Mouse (Mus musculus) megakaryocyte, embryonic 14.5 days (primary cell): ENCODE measurements at regions not wholly inside any gene's neighbourhood (a gene's known extent, or its start where the extent isn't known, plus 50 kb on each side); places are given as distances from the start of the nearest gene placed in this dataset.
"Not testable (repeated sequence)": the region's sequence is repeated elsewhere in the genome, so short reads cannot be mapped to it uniquely, and the experiment has no call there.

ENCODE experiments used
- H3K27me3 ChIP-seq: replicated peaks from 2 replicates; pipeline ENCODE3; 2012; ENCODE audit warnings: inconsistent platforms
- H3K36me3 ChIP-seq: replicated peaks from 2 replicates; pipeline ENCODE3; 2012; ENCODE audit warnings: low read length, inconsistent platforms, mixed read lengths
- H3K4me1 ChIP-seq: 2 replicates; pipeline ENCODE4 v1.6.1; 2012; ENCODE audit warnings: inconsistent platforms
- H3K4me3 ChIP-seq: replicated peaks from 2 replicates; pipeline ENCODE3; 2012; ENCODE audit warnings: moderate library complexity, mild to moderate bottlenecking, inconsistent platforms
- H3K9me3 ChIP-seq: 2 replicates; pipeline ENCODE4 v1.6.1; 2012; ENCODE audit warnings: inconsistent platforms
- FLI1 ChIP-seq: IDR thresholded peaks from 2 replicates; pipeline ENCODE4 v1.6.1; 2012; ENCODE audit warnings: low read length, inconsistent platforms, mixed read lengths
- GATA1 ChIP-seq: IDR thresholded peaks from 3 replicates; pipeline ENCODE4 v1.6.1; 2012; ENCODE audit warnings: mixed read lengths, low read length, inconsistent platforms, borderline replicate concordance

- not testable (repeated sequence) for H3K4me1 ChIP-seq, H3K9me3 ChIP-seq, H3K27me3 ChIP-seq, H3K4me3 ChIP-seq, H3K36me3 ChIP-seq
Observed at GRCm38 (mm10) chr1:23316288-23316687, 81.3 kb downstream of the Ogfrl1 start.

- H3K4me3 ChIP-seq, H3K27me3 ChIP-seq, H3K4me1 ChIP-seq, H3K36me3 ChIP-seq, H3K9me3 ChIP-seq: not testable (repeated sequence)
Observed at GRCm38 (mm10) chr1:23314863-23315262, 82.7 kb downstream of the Ogfrl1 start.

GRCm38 (mm10) chr1:23292718-23293117, 104.9 kb downstream of the Ogfrl1 start:
- no peak for TF ChIP-seq GATA1
- no peak for TF ChIP-seq FLI1
- Histone ChIP-seq H3K9me3 (no peaks in the 10 kb centered on the region), H3K4me3 (no peak overlapping the region)

GRCm38 (mm10) chr1:23286741-23287140, 110.8 kb downstream of the Ogfrl1 start:
- no peaks in the 10 kb centered on the region for H3K9me3 ChIP-seq
- no peaks in the 10 kb centered on the region for H3K27me3 ChIP-seq
- H3K4me1 ChIP-seq, result peaks cover 3% of the 10 kb centered on the region; the same call in 1 of the 2 replicates
- no peak overlapping the region for H3K4me3 ChIP-seq
- H3K36me3 ChIP-seq, result no peaks in the 10 kb centered on the region
- no peak for TF ChIP-seq GATA1
- no peak for TF ChIP-seq FLI1

More at GRCm38 (mm10) chr1:23292718-23293117, 104.9 kb downstream of the Ogfrl1 start:
- H3K4me1 ChIP-seq, result no peaks in the 10 kb centered on the region
- H3K27me3 ChIP-seq, result no peaks in the 10 kb centered on the region
- no peaks in the 10 kb centered on the region for H3K36me3 ChIP-seq

- H3K4me3 ChIP-seq, result no peak overlapping the region
- no peaks in the 10 kb centered on the region for H3K27me3 ChIP-seq
- peaks cover 3% of the 10 kb centered on the region; the same call in 1 of the 2 replicates for H3K4me1 ChIP-seq
Observed at GRCm38 (mm10) chr1:23282870-23283219, 114.7 kb downstream of the Ogfrl1 start.

GRCm38 (mm10) chr1:23282215-23282869, 115.2 kb downstream of the Ogfrl1 start:
- Histone ChIP-seq H3K27me3 (no peaks in the 10 kb centered on the region), H3K4me1 (peaks cover 3% of the 10 kb centered on the region; the same call in 1 of the 2 replicates), H3K9me3 (no peaks in the 10 kb centered on the region), H3K4me3 (no peak overlapping the region), H3K36me3 (no peaks in the 10 kb centered on the region)
- TF ChIP-seq GATA1 (no peak), FLI1 (no peak)

More at GRCm38 (mm10) chr1:23282870-23283219, 114.7 kb downstream of the Ogfrl1 start:
- TF ChIP-seq FLI1, result no peak
- TF ChIP-seq GATA1, result no peak
- H3K36me3 ChIP-seq, result no peaks in the 10 kb centered on the region
- no peaks in the 10 kb centered on the region for H3K9me3 ChIP-seq

GRCm38 (mm10) chr1:23279827-23280226, 117.7 kb downstream of the Ogfrl1 start:
- TF ChIP-seq FLI1 (no peak), GATA1 (no peak)
- no peaks in the 10 kb centered on the region for H3K27me3 ChIP-seq
- no peaks in the 10 kb centered on the region for H3K36me3 ChIP-seq
- no peaks in the 10 kb centered on the region for H3K9me3 ChIP-seq
- H3K4me1 ChIP-seq, result peaks cover 3% of the 10 kb centered on the region; the same call in 1 of the 2 replicates
- no peak overlapping the region for H3K4me3 ChIP-seq

GRCm38 (mm10) chr1:23272077-23272476, 125.5 kb downstream of the Ogfrl1 start:
- Histone ChIP-seq H3K27me3 (no peaks in the 10 kb centered on the region), H3K4me3 (no peak overlapping the region), H3K9me3 (no peaks in the 10 kb centered on the region), H3K4me1 (no peaks in the 10 kb centered on the region), H3K36me3 (no peaks in the 10 kb centered on the region)
- TF ChIP-seq FLI1 (no peak), GATA1 (no peak)

GRCm38 (mm10) chr1:23270910-23271822, 126.4 kb downstream of the Ogfrl1 start:
- no peak overlapping the region for H3K4me3 ChIP-seq
- no peaks in the 10 kb centered on the region for H3K36me3 ChIP-seq
- no peaks in the 10 kb centered on the region for H3K27me3 ChIP-seq
- H3K4me1 ChIP-seq, result no peaks in the 10 kb centered on the region
- TF ChIP-seq FLI1 (no peak), GATA1 (no peak)
- H3K9me3 ChIP-seq, result no peaks in the 10 kb centered on the region

GRCm38 (mm10) chr1:23268062-23268461, 129.5 kb downstream of the Ogfrl1 start:
- H3K27me3 ChIP-seq, result no peaks in the 10 kb centered on the region
- H3K4me1 ChIP-seq, result no peaks in the 10 kb centered on the region
- TF ChIP-seq GATA1 (no peak), FLI1 (no peak)
- no peak overlapping the region for H3K4me3 ChIP-seq
- no peaks in the 10 kb centered on the region for H3K9me3 ChIP-seq
- H3K36me3 ChIP-seq, result no peaks in the 10 kb centered on the region
